Mouse (Mus musculus): ENCODE results near the gene Nemp2. TPM values are rescaled to one million over a fixed set of nuclear protein-coding genes. Genes with fewer than 3 reads are reported as not detected.

Nemp2 gene
- polyA plus RNA-seq, 1 experiment, result 19.7 TPM

GRCm38 (mm10) chr1:52658160-52658559 is 27.7 kb downstream of the Nemp2 start:
- Histone ChIP-seq H3K36me3 (ENCODE audit: control insufficient read depth, insufficient read depth, low read length, poor library complexity, severe bottlenecking) (no peaks in the 10 kb centered on the region), H3K27ac (ENCODE audit: insufficient read depth, low read length) (no peak overlapping the region), H3K9me3 (replicated peaks; ENCODE audit: control insufficient read depth, insufficient read depth, low read length, poor library complexity, severe bottlenecking) (no peaks in the 10 kb centered on the region), H3K27me3 (ENCODE audit: control insufficient read depth, insufficient read depth, low read length, poor library complexity, severe bottlenecking) (no peaks in the 10 kb centered on the region), H3K4me3 (ENCODE audit: low read depth, low read length) (no peak overlapping the region), H3K4me1 (ENCODE audit: control insufficient read depth, insufficient read depth, low read length) (peaks cover 3% of the 10 kb centered on the region), H3K9ac (ENCODE audit: low read depth, poor library complexity, severe bottlenecking) (no peak overlapping the region)
- TF ChIP-seq EP300 (IDR thresholded peaks at IDR 0.05; ENCODE audit: insufficient read depth, low read depth, low read length) (no peak), CTCF (IDR thresholded peaks at IDR 0.05; ENCODE audit: low read depth, low read length) (no peak), POLR2A (IDR thresholded peaks at IDR 0.05; ENCODE audit: insufficient read depth, low read length) (no peak)

GRCm38 (mm10) chr1:52660278-52660677 is 29.8 kb downstream of the Nemp2 start:
- Histone ChIP-seq H3K27me3 (ENCODE audit: control insufficient read depth, insufficient read depth, low read length, poor library complexity, severe bottlenecking) (no peaks in the 10 kb centered on the region), H3K27ac (ENCODE audit: insufficient read depth, low read length) (no peak overlapping the region), H3K4me1 (ENCODE audit: control insufficient read depth, insufficient read depth, low read length) (peaks cover 3% of the 10 kb centered on the region), H3K9me3 (replicated peaks; ENCODE audit: control insufficient read depth, insufficient read depth, low read length, poor library complexity, severe bottlenecking) (no peaks in the 10 kb centered on the region), H3K9ac (ENCODE audit: low read depth, poor library complexity, severe bottlenecking) (no peak overlapping the region), H3K4me3 (ENCODE audit: low read depth, low read length) (no peak overlapping the region), H3K36me3 (ENCODE audit: control insufficient read depth, insufficient read depth, low read length, poor library complexity, severe bottlenecking) (no peaks in the 10 kb centered on the region)
- TF ChIP-seq POLR2A (IDR thresholded peaks at IDR 0.05; ENCODE audit: insufficient read depth, low read length) (no peak), CTCF (IDR thresholded peaks at IDR 0.05; ENCODE audit: low read depth, low read length) (no peak), EP300 (IDR thresholded peaks at IDR 0.05; ENCODE audit: insufficient read depth, low read depth, low read length) (no peak)

GRCm38 (mm10) chr1:52660765-52661164 is 30.3 kb downstream of the Nemp2 start:
- TF ChIP-seq CTCF (IDR thresholded peaks at IDR 0.05; ENCODE audit: low read depth, low read length) (no peak), EP300 (IDR thresholded peaks at IDR 0.05; ENCODE audit: insufficient read depth, low read depth, low read length) (no peak), POLR2A (IDR thresholded peaks at IDR 0.05; ENCODE audit: insufficient read depth, low read length) (no peak)
- Histone ChIP-seq H3K4me3 (ENCODE audit: low read depth, low read length) (no peak overlapping the region), H3K4me1 (ENCODE audit: control insufficient read depth, insufficient read depth, low read length) (peaks cover 3% of the 10 kb centered on the region), H3K27ac (ENCODE audit: insufficient read depth, low read length) (no peak overlapping the region), H3K9ac (ENCODE audit: low read depth, poor library complexity, severe bottlenecking) (no peak overlapping the region), H3K27me3 (ENCODE audit: control insufficient read depth, insufficient read depth, low read length, poor library complexity, severe bottlenecking) (no peaks in the 10 kb centered on the region), H3K36me3 (ENCODE audit: control insufficient read depth, insufficient read depth, low read length, poor library complexity, severe bottlenecking) (no peaks in the 10 kb centered on the region), H3K9me3 (replicated peaks; ENCODE audit: control insufficient read depth, insufficient read depth, low read length, poor library complexity, severe bottlenecking) (no peaks in the 10 kb centered on the region)

- Histone ChIP-seq H3K9me3 (replicated peaks; ENCODE audit: control insufficient read depth, insufficient read depth, low read length, poor library complexity, severe bottlenecking) (no peaks in the 10 kb centered on the region), H3K27me3 (ENCODE audit: control insufficient read depth, insufficient read depth, low read length, poor library complexity, severe bottlenecking) (no peaks in the 10 kb centered on the region), H3K9ac (ENCODE audit: low read depth, poor library complexity, severe bottlenecking) (no peak overlapping the region), H3K4me3 (ENCODE audit: low read depth, low read length) (no peak overlapping the region), H3K27ac (ENCODE audit: insufficient read depth, low read length) (no peak overlapping the region), H3K4me1 (ENCODE audit: control insufficient read depth, insufficient read depth, low read length) (no peaks in the 10 kb centered on the region), H3K36me3 (ENCODE audit: control insufficient read depth, insufficient read depth, low read length, poor library complexity, severe bottlenecking) (no peaks in the 10 kb centered on the region)
- no peak for TF ChIP-seq EP300 (IDR thresholded peaks at IDR 0.05; ENCODE audit: insufficient read depth, low read depth, low read length)
- no peak for TF ChIP-seq CTCF (IDR thresholded peaks at IDR 0.05; ENCODE audit: low read depth, low read length)
- TF ChIP-seq POLR2A (IDR thresholded peaks at IDR 0.05; ENCODE audit: insufficient read depth, low read length), result no peak
Measured at GRCm38 (mm10) chr1:52663228-52663627, 32.7 kb downstream of the Nemp2 start.

DNA sequence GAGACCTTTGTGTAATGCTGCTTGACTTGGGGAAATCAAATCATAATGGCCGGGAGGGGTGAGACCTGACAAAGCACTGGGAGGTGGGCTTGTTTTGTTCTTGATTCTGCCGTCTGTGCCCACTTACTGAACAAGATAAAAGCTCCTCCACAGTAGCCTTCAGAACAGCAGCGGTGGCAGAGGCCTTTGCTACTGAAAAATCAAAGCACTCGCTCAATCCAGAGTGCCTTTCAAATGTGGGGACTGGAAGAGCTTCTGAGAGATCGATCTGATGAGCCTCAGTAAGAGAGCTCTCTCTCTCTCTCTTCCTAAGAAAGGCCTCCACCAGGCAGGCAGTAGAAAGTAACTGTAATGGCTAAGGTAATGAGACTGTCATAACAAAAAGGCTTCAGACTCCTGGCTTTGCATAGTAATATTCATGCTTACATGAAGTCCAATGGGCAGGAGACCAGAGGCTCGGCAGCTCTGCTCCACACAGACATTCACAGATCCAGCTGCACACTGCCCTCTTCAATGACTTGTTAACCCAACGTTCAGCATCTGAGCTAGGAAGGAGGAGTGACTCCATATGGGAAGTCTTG is 38.3 kb downstream of the Nemp2 start:
- no peak overlapping the region for H3K4me3 ChIP-seq (ENCODE audit: low read depth, low read length)
- H3K27me3 ChIP-seq (ENCODE audit: control insufficient read depth, insufficient read depth, low read length, poor library complexity, severe bottlenecking), result no peaks in the 10 kb centered on the region
- H3K36me3 ChIP-seq (ENCODE audit: control insufficient read depth, insufficient read depth, low read length, poor library complexity, severe bottlenecking), result no peaks in the 10 kb centered on the region
- no peak overlapping the region for H3K27ac ChIP-seq (ENCODE audit: insufficient read depth, low read length)
- H3K9me3 ChIP-seq (replicated peaks; ENCODE audit: control insufficient read depth, insufficient read depth, low read length, poor library complexity, severe bottlenecking), result no peaks in the 10 kb centered on the region
- no peaks in the 10 kb centered on the region for H3K4me1 ChIP-seq (ENCODE audit: control insufficient read depth, insufficient read depth, low read length)
- H3K9ac ChIP-seq (ENCODE audit: low read depth, poor library complexity, severe bottlenecking), result no peak overlapping the region
- TF ChIP-seq POLR2A (IDR thresholded peaks at IDR 0.05; ENCODE audit: insufficient read depth, low read length) (no peak), CTCF (IDR thresholded peaks at IDR 0.05; ENCODE audit: low read depth, low read length) (no peak), EP300 (IDR thresholded peaks at IDR 0.05; ENCODE audit: insufficient read depth, low read depth, low read length) (no peak)

GRCm38 (mm10) chr1:52669931-52670330 is 39.4 kb downstream of the Nemp2 start:
- TF ChIP-seq CTCF (IDR thresholded peaks at IDR 0.05; ENCODE audit: low read depth, low read length) (no peak), EP300 (IDR thresholded peaks at IDR 0.05; ENCODE audit: insufficient read depth, low read depth, low read length) (no peak), POLR2A (IDR thresholded peaks at IDR 0.05; ENCODE audit: insufficient read depth, low read length) (no peak)
- Histone ChIP-seq H3K4me3 (ENCODE audit: low read depth, low read length) (no peak overlapping the region), H3K4me1 (ENCODE audit: control insufficient read depth, insufficient read depth, low read length) (no peaks in the 10 kb centered on the region), H3K36me3 (ENCODE audit: control insufficient read depth, insufficient read depth, low read length, poor library complexity, severe bottlenecking) (no peaks in the 10 kb centered on the region), H3K27ac (ENCODE audit: insufficient read depth, low read length) (no peak overlapping the region), H3K27me3 (ENCODE audit: control insufficient read depth, insufficient read depth, low read length, poor library complexity, severe bottlenecking) (no peaks in the 10 kb centered on the region), H3K9ac (ENCODE audit: low read depth, poor library complexity, severe bottlenecking) (no peak overlapping the region), H3K9me3 (replicated peaks; ENCODE audit: control insufficient read depth, insufficient read depth, low read length, poor library complexity, severe bottlenecking) (no peaks in the 10 kb centered on the region)
